Mouse (Mus musculus) limb, embryonic 13.5 days (tissue): Measurements from ENCODE around the gene Cited4. TPM values are rescaled to one million over a fixed set of nuclear protein-coding genes. Genes with fewer than 3 reads are reported as not detected.

Source experiments
- ATAC-seq: fragments of 200-750 bp; cut with Nextera tagmentation; 2 replicates; pipeline ENCODE4 v1.8.0; 2017; ENCODE audit warnings: low read depth, moderate number of reproducible peaks, moderate TSS enrichment; ENCODE audit not compliant: low FRiP score
- H3K27ac ChIP-seq: fragments of 300-500 bp; sonication (generic); 2 replicates; pipeline ENCODE4 v1.5.1; 2015; ENCODE audit warnings: inconsistent platforms, mild to moderate bottlenecking, moderate library complexity
- H3K27me3 ChIP-seq: fragments of 300-500 bp; sonication (generic); 2 replicates; pipeline ENCODE4 v1.6.1; 2015; ENCODE audit warnings: mild to moderate bottlenecking, inconsistent platforms
- H3K36me3 ChIP-seq: fragments of 300-500 bp; sonication (generic); 2 replicates; pipeline ENCODE4 v1.6.1; 2015; ENCODE audit warnings: inconsistent platforms, mild to moderate bottlenecking, moderate library complexity
- H3K4me1 ChIP-seq: fragments of 300-500 bp; sonication (generic); 2 replicates; pipeline ENCODE4 v1.6.1; 2015; ENCODE audit warnings: inconsistent platforms
- H3K4me2 ChIP-seq: fragments of 300-500 bp; sonication (generic); replicated peaks from 2 replicates; pipeline ENCODE4 v1.6.1; 2015; ENCODE audit warnings: inconsistent platforms, mild to moderate bottlenecking, moderate library complexity
- H3K4me3 ChIP-seq: fragments of 300-500 bp; sonication (generic); 2 replicates; pipeline ENCODE4 v1.5.1; 2015; ENCODE audit warnings: moderate library complexity, mild to moderate bottlenecking, inconsistent platforms
- H3K9ac ChIP-seq: fragments of 300-500 bp; sonication (generic); 2 replicates; pipeline ENCODE4 v1.6.1; 2015; ENCODE audit warnings: mild to moderate bottlenecking, inconsistent platforms
- H3K9me3 ChIP-seq: fragments of 300-500 bp; sonication (generic); 2 replicates; pipeline ENCODE4 v1.6.1; 2016; ENCODE audit warnings: inconsistent platforms
- WGBS: fragments of 180-500 bp; shearing (Covaris S2); methylation state at CpG from one replicate; pipeline ENCODE4 v1.1.7; 2015; 5-methylcytosine and 5-hydroxymethylcytosine counted together
- polyA plus RNA-seq: library from polyadenylated mRNA; unstranded; fragments of >200 nt; fragmentation: Nextera tagmentation; extraction: Ambion mirVana; gene quantifications from 2 replicates; pipeline ENCODE4 v1.2.1, GENCODE M21; 2015

The Cited4 gene
- polyA plus RNA-seq, 1 experiment from 2014 or later: 1.7 TPM

- 0% methylated on average over 12 of the region's 12 CpGs for WGBS
- Histone ChIP-seq H3K9ac (peak overlapping the region; percentile 54), H3K4me3 (peak overlapping the region; percentile 45), H3K36me3 (no peaks in the 10 kb centered on the region), H3K27me3 (peaks cover 14% of the 10 kb centered on the region), H3K27ac (no peak overlapping the region), H3K4me1 (peaks cover 31% of the 10 kb centered on the region), H3K4me2 (peak overlapping the region; percentile 76), H3K9me3 (no peaks in the 10 kb centered on the region)
- ATAC-seq: peak; percentile 92
Observed at GRCm38 (mm10) chr4:120716141-120716571, 49.8 kb downstream of the Cited4 start.

DNA sequence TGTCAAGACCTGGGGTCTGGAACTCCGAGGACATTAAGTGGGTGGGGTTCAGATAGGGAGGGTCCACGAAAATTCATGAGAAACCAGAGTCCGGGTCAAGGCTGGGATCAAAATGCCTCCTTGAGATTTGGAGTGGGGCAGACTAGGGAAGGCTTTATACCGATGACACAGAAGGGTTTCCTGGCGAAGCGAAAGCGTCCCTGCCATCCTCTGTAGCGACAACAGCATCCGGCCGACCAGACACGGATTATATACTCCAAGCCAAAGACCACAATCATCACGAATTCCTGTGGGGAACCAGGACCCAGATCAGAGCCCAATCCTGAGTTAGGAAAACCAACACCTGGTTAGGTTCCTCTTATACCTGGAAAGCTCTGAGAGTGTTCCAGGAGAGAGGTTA, 50.4 kb downstream of the Cited4 start:
- no peaks in the 10 kb centered on the region for H3K36me3 ChIP-seq
- peak overlapping the region; percentile 45 for H3K4me3 ChIP-seq
- H3K9me3 ChIP-seq: no peaks in the 10 kb centered on the region
- peaks cover 14% of the 10 kb centered on the region for H3K27me3 ChIP-seq
- H3K4me2 ChIP-seq: peak overlapping the region; percentile 76
- no peak for ATAC-seq
- H3K4me1 ChIP-seq: peaks cover 31% of the 10 kb centered on the region
- WGBS: 24% methylated on average over 12 of the region's 12 CpGs
- peak overlapping the region; percentile 54 for H3K9ac ChIP-seq
- H3K27ac ChIP-seq: no peak overlapping the region

Other genes starting within 250 kb of the Cited4 start
- not detected in 2 replicates for gene Slfnl1, start 134.3 kb upstream of the Cited4 start, polyA plus RNA-seq
- 89.6 and 91.0 TPM in 2 replicates for gene Ctps, start 96.3 kb upstream of the Cited4 start, polyA plus RNA-seq
- gene Gm8439, start 77.8 kb upstream of the Cited4 start, polyA plus RNA-seq: not detected in 2 replicates
- gene Kcnq4, start 82.0 kb downstream of the Cited4 start, polyA plus RNA-seq: 6.0 and 6.2 TPM in 2 replicates
- 105 and 109 TPM in 2 replicates for gene Nfyc, start 165.0 kb downstream of the Cited4 start, polyA plus RNA-seq
- 0.41 and 0.66 TPM in 2 replicates for gene Rims3, start 188.2 kb downstream of the Cited4 start, polyA plus RNA-seq